ENCODE assay signal across 19 mouse cellular contexts in genomic region chr9:111221580-111221979, GRCm38 (mm10).
"Had no signal": no experiment of that assay in that cellular context is flagged by ENCODE, and none has a peak within 500 bp of the region (broad histone marks: within the 10 kb centered on the region; RNA-seq: fewer than 3 reads in every experiment).

No protein-coding gene starts in this region.

- H3K4me3 ChIP-seq: midbrain, embryonic 10.5 days; midbrain, embryonic 12.5 days; myocyte; neural tube, embryonic 13.5 days; neural tube, embryonic 15.5 days; stomach, embryonic 15.5 days had no signal

- H3K9ac ChIP-seq: lung, embryonic 14.5 days; midbrain, embryonic 12.5 days; neural tube, embryonic 13.5 days; neural tube, embryonic 15.5 days; stomach, embryonic 15.5 days had no signal

- H3K9me3 ChIP-seq: midbrain, embryonic 10.5 days; midbrain, embryonic 12.5 days; neural tube, embryonic 13.5 days; neural tube, embryonic 15.5 days; stomach, embryonic 15.5 days had no signal

- H3K27ac ChIP-seq: midbrain, embryonic 10.5 days; midbrain, embryonic 12.5 days; neural tube, embryonic 13.5 days; neural tube, embryonic 15.5 days; stomach, embryonic 15.5 days; stomach, postnatal 0 days had no signal

- DNase-seq: lung, adult 18-20 months; lung, embryonic 14.5 days; lung, postnatal 10 days; lung, postnatal 4 days; midbrain, embryonic 14.5 days; retina, postnatal 1 day; right cerebral cortex, adult 18-20 months; right cerebral cortex, postnatal 14 days; thymus, adult 2 months; thymus, postnatal 25 days; thymus, postnatal 4 days had no signal

- H3K4me1 ChIP-seq: midbrain, embryonic 10.5 days; midbrain, embryonic 12.5 days; neural tube, embryonic 13.5 days; neural tube, embryonic 15.5 days; stomach, embryonic 15.5 days had no signal

- H3K27me3 ChIP-seq: midbrain, embryonic 12.5 days; neural tube, embryonic 13.5 days; neural tube, embryonic 15.5 days; stomach, embryonic 15.5 days had no signal

- ATAC-seq: midbrain, embryonic 16.5 days had no signal
